Mouse (Mus musculus): ENCODE data around the gene Slc25a40. TPM values are rescaled to one million over a fixed set of nuclear protein-coding genes. Genes with fewer than 3 reads are reported as not detected.

Gene Slc25a40
- 0.57 and 0.73 TPM in 2 replicates for polyA plus RNA-seq (2012; ENCODE audit: insufficient read depth, low replicate concordance)

- H3K36me3 ChIP-seq (replicated peaks; ENCODE audit: low read length), result peaks cover 22% of the 10 kb centered on the region
- H3K9me3 ChIP-seq, result no peaks in the 10 kb centered on the region
- no peaks in the 10 kb centered on the region for H3K27me3 ChIP-seq (replicated peaks)
- no peak for TF ChIP-seq FLI1 (IDR thresholded peaks at IDR 0.05; ENCODE audit: low read length)
- no peak for TF ChIP-seq GATA1 (IDR thresholded peaks at IDR 0.05; ENCODE audit: borderline replicate concordance, low read length)
- H3K4me1 ChIP-seq, result peaks cover 45% of the 10 kb centered on the region
- peak within 1 kb of the TSS; percentile 100 for H3K4me3 ChIP-seq (replicated peaks)
Measured at GRCm38 (mm10) chr5:8422157-8422931, at the start of gene Slc25a40, which contains the start of gene Dbf4. Gene Slc25a40 (plus strand): TSS chr5:8422850. Gene Dbf4 (minus strand): TSS chr5:8422716.

GRCm38 (mm10) chr5:8373415-8373814 lies 49.2 kb upstream of the Slc25a40 start:
- TF ChIP-seq GATA1 (IDR thresholded peaks at IDR 0.05; ENCODE audit: borderline replicate concordance, low read length) (no peak), FLI1 (IDR thresholded peaks at IDR 0.05; ENCODE audit: low read length) (no peak)
- Histone ChIP-seq H3K27me3 (replicated peaks) (peaks cover 7% of the 10 kb centered on the region), H3K36me3 (replicated peaks; ENCODE audit: low read length) (no peaks in the 10 kb centered on the region)

GRCm38 (mm10) chr5:8374297-8374906 lies 48.2 kb upstream of the Slc25a40 start:
- Histone ChIP-seq H3K9me3 (peaks cover 3% of the 10 kb centered on the region; the same call in 1 of the 2 replicates), H3K27me3 (replicated peaks) (no peaks in the 10 kb centered on the region), H3K36me3 (replicated peaks; ENCODE audit: low read length) (no peaks in the 10 kb centered on the region), H3K4me3 (replicated peaks) (no peak overlapping the region), H3K4me1 (no peaks in the 10 kb centered on the region)
- TF ChIP-seq GATA1 (IDR thresholded peaks at IDR 0.05; ENCODE audit: borderline replicate concordance, low read length) (no peak), FLI1 (IDR thresholded peaks at IDR 0.05; ENCODE audit: low read length) (no peak)

More at GRCm38 (mm10) chr5:8373415-8373814, 49.2 kb upstream of the Slc25a40 start:
- Histone ChIP-seq H3K9me3 (peaks cover 4% of the 10 kb centered on the region), H3K4me3 (replicated peaks) (no peak overlapping the region), H3K4me1 (no peaks in the 10 kb centered on the region)

- no peak overlapping the region for H3K4me3 ChIP-seq (replicated peaks)
- peaks cover 41% of the 10 kb centered on the region for H3K36me3 ChIP-seq (replicated peaks; ENCODE audit: low read length)
- H3K9me3 ChIP-seq, result no peaks in the 10 kb centered on the region
- no peaks in the 10 kb centered on the region for H3K27me3 ChIP-seq (replicated peaks)
- no peaks in the 10 kb centered on the region for H3K4me1 ChIP-seq
- TF ChIP-seq FLI1 (IDR thresholded peaks at IDR 0.05; ENCODE audit: low read length) (no peak), GATA1 (IDR thresholded peaks at IDR 0.05; ENCODE audit: borderline replicate concordance, low read length) (no peak)
Measured at GRCm38 (mm10) chr5:8393891-8394583, 28.6 kb upstream of the Slc25a40 start.

GRCm38 (mm10) chr5:8397587-8398249 lies 24.9 kb upstream of the Slc25a40 start:
- Histone ChIP-seq H3K4me1 (no peaks in the 10 kb centered on the region), H3K9me3 (no peaks in the 10 kb centered on the region), H3K4me3 (replicated peaks) (no peak overlapping the region), H3K36me3 (replicated peaks; ENCODE audit: low read length) (peaks cover 72% of the 10 kb centered on the region), H3K27me3 (replicated peaks) (no peaks in the 10 kb centered on the region)
- TF ChIP-seq FLI1 (IDR thresholded peaks at IDR 0.05; ENCODE audit: low read length) (no peak), GATA1 (IDR thresholded peaks at IDR 0.05; ENCODE audit: borderline replicate concordance, low read length) (no peak)

GRCm38 (mm10) chr5:8408746-8409145 lies 13.9 kb upstream of the Slc25a40 start:
- no peak overlapping the region for H3K4me3 ChIP-seq (replicated peaks)
- no peak for TF ChIP-seq GATA1 (IDR thresholded peaks at IDR 0.05; ENCODE audit: borderline replicate concordance, low read length)
- no peaks in the 10 kb centered on the region for H3K9me3 ChIP-seq
- H3K27me3 ChIP-seq (replicated peaks), result no peaks in the 10 kb centered on the region
- no peaks in the 10 kb centered on the region for H3K4me1 ChIP-seq
- peaks cover 75% of the 10 kb centered on the region for H3K36me3 ChIP-seq (replicated peaks; ENCODE audit: low read length)

GRCm38 (mm10) chr5:8416683-8417413 lies 5.8 kb upstream of the Slc25a40 start:
- TF ChIP-seq FLI1 (IDR thresholded peaks at IDR 0.05; ENCODE audit: low read length), result no peak
- TF ChIP-seq GATA1 (IDR thresholded peaks at IDR 0.05; ENCODE audit: borderline replicate concordance, low read length), result no peak

GRCm38 (mm10) chr5:8417443-8417842 lies 5.2 kb upstream of the Slc25a40 start:
- peaks cover 47% of the 10 kb centered on the region for H3K36me3 ChIP-seq (replicated peaks; ENCODE audit: low read length)
- H3K27me3 ChIP-seq (replicated peaks), result no peaks in the 10 kb centered on the region
- H3K4me3 ChIP-seq (replicated peaks), result no peak overlapping the region
- H3K9me3 ChIP-seq, result no peaks in the 10 kb centered on the region
- peaks cover 37% of the 10 kb centered on the region for H3K4me1 ChIP-seq
- TF ChIP-seq GATA1 (IDR thresholded peaks at IDR 0.05; ENCODE audit: borderline replicate concordance, low read length), result no peak
- TF ChIP-seq FLI1 (IDR thresholded peaks at IDR 0.05; ENCODE audit: low read length), result no peak

More at GRCm38 (mm10) chr5:8416683-8417413, 5.8 kb upstream of the Slc25a40 start:
- peaks cover 37% of the 10 kb centered on the region for H3K4me1 ChIP-seq
- peak overlapping the region; percentile 72 for H3K4me3 ChIP-seq (replicated peaks)
- no peaks in the 10 kb centered on the region for H3K9me3 ChIP-seq
- H3K27me3 ChIP-seq (replicated peaks), result no peaks in the 10 kb centered on the region
- peaks cover 50% of the 10 kb centered on the region for H3K36me3 ChIP-seq (replicated peaks; ENCODE audit: low read length)

- H3K9me3 ChIP-seq, result no peaks in the 10 kb centered on the region
- TF ChIP-seq FLI1 (IDR thresholded peaks at IDR 0.05; ENCODE audit: low read length) (no peak), GATA1 (IDR thresholded peaks at IDR 0.05; ENCODE audit: borderline replicate concordance, low read length) (no peak)
- peaks cover 27% of the 10 kb centered on the region for H3K36me3 ChIP-seq (replicated peaks; ENCODE audit: low read length)
- H3K27me3 ChIP-seq (replicated peaks), result no peaks in the 10 kb centered on the region
- peaks cover 54% of the 10 kb centered on the region for H3K4me1 ChIP-seq
- H3K4me3 ChIP-seq (replicated peaks), result peak overlapping the region; percentile 100
Measured at GRCm38 (mm10) chr5:8421424-8421823, 1.2 kb upstream of the Slc25a40 start.
